Mouse (Mus musculus): ENCODE results near the gene Aldh3a2.
A peak's percentile ranks its signal among the peaks of the same experiment; 100 is the strongest.
"Not testable (repeated sequence)": the region's sequence is repeated elsewhere in the genome, so short reads cannot be mapped to it uniquely, and the experiment has no call there.

The Aldh3a2 gene

DNA sequence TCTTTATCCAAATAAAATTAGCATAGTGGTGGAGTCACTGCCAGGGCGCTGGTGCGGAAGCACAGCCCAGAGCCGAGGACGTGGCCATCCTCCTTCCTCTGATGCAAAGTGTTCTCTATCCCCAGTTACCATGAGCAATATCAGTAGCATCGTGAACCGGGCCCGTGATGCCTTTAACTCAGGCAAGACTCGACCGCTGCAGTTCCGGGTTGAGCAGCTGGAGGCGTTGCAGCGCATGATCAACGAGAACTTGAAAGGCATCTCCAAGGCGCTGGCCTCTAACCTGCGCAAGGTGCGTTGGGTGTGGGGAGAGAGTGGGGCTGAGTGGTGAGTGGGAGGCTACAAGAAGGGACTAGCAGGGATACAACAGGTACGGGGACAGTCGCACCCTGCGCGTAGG is 55.2 kb downstream of the Aldh3a2 start:
- DNase-seq (ENCODE audit: low spot score in 2 of 2) = no peak

DNA sequence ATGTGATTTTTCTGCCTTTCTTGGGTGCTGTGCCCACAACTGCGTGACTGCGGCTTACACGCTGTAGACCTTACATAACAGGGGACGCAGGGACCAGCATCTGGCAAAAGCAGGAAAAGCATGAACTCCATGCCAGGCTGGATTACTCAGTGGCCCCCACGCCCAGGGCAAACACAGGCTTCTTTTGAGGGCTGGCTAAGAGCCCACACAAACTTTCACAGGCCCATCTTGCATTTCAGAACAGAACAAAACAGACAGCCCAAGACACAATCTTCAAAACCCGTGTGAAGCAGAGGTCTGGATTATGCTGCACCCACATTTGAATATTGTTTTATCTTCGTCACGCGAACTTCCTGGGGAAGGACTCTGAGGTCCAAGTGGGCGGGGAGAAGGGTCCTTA is 58.9 kb downstream of the Aldh3a2 start:
- DNase-seq (ENCODE audit: low spot score in 2 of 2) = no peak

- no peak for DNase-seq (ENCODE audit: low spot score in 2 of 2)
Observed at GRCm38 (mm10) chr11:61207487-61208246, 59.6 kb downstream of the Aldh3a2 start, which contains the start of gene Aldh3a1. Aldh3a1 (plus strand) TSS chr11:61207537.

- DNase-seq (ENCODE audit: low spot score in 2 of 2) = no peak
Observed at GRCm38 (mm10) chr11:61206136-61206535, 61.1 kb downstream of the Aldh3a2 start.

- DNase-seq (ENCODE audit: low spot score in 2 of 2) = no peak
Observed at GRCm38 (mm10) chr11:61205167-61205950, 61.9 kb downstream of the Aldh3a2 start.

- no peak for DNase-seq (ENCODE audit: low spot score in 2 of 2)
Observed at GRCm38 (mm10) chr11:61202810-61203209, 64.5 kb downstream of the Aldh3a2 start.

- no peak for DNase-seq (ENCODE audit: low spot score in 2 of 2)
Observed at GRCm38 (mm10) chr11:61202186-61202585, 65.1 kb downstream of the Aldh3a2 start.

- DNase-seq (ENCODE audit: low spot score in 2 of 2) = no peak
Observed at GRCm38 (mm10) chr11:61199620-61200362, 67.5 kb downstream of the Aldh3a2 start.

DNA sequence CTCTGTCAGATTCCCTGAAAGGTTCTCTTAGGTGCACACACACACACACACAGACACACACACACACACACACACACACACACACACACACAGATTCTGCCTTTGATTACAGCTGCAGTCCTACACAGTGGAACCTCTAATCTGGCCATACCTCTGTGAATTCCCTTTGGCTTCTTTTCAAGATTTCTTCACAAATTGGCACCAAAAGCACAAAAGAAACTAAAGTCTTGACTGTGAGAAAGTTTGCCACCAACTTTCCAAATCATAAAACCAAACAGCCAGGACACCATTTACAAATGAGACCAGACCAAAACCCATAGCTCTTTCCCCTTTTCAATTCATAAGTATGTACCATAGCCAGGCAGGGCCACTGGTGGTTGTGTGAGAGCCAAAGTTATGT is 69.3 kb downstream of the Aldh3a2 start:
- no peak for DNase-seq (ENCODE audit: low spot score in 2 of 2)

GRCm38 (mm10) chr11:61196616-61197353 is 70.5 kb downstream of the Aldh3a2 start:
- DNase-seq (ENCODE audit: low spot score in 2 of 2) = no peak

GRCm38 (mm10) chr11:61193392-61193791 is 73.9 kb downstream of the Aldh3a2 start:
- peak; percentile 71 to 84 for DNase-seq (ENCODE audit: low spot score in 2 of 2)

DNA sequence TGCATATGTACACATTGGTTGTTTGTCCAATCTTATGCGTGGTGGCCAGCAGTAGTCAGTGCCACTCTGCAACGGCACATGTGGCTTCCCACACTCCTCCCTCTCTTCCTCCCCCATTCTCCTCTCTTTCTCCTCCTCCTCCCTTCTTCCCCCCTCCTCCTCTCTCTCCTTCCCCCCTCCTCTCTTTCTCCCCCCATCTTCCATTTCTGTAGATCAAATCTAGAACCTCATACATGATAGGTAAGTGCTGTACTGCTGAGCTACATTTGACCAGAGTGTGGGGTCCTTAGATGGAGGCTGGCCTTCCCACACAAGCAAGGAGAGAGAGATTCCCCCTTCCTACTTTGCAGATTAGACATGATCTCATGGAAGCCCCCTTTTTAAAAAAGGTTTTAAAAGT is 74.5 kb downstream of the Aldh3a2 start:
- DNase-seq (ENCODE audit: low spot score in 2 of 2) = no peak

DNA sequence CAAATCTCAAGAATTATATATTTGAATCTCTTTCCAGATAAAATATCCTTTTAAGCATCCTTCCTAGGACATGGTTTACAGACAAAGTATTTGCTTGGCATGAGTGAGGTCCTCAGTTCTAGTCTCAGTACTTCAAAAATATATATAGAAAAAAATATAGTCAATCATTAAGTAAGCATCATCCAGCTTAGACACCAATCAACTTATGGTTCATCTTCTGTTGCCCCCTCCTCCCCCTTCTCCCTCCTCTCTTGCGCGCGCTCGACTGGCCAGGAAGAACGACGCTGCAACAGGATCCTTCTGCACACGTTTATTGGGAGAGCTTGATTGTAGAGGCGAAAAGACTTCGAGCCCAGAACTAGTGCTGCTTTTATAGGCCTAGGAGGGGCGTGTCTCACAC is 75.1 kb downstream of the Aldh3a2 start:
- DNase-seq (ENCODE audit: low spot score in 2 of 2) = not testable (repeated sequence)

DNA sequence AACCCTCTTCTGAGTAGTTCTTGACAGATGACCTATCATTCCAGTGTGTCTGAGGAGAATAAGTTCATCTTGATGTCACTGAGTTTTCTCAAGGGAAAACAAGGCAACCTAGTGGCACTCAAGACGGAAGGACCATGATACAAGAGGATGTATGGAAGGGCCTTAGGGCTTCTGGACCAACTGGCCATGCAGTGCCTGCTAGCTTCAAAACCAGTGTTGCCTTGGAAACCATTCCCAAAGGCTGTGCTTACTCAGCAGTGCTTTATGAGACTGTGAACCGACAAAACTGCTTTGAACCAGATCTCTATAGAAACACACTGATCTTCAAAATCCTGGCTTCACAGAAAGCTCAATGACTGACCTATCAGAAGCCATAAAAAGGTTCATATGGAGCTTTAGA is 76.5 kb downstream of the Aldh3a2 start:
- DNase-seq (ENCODE audit: low spot score in 2 of 2) = no peak

DNA sequence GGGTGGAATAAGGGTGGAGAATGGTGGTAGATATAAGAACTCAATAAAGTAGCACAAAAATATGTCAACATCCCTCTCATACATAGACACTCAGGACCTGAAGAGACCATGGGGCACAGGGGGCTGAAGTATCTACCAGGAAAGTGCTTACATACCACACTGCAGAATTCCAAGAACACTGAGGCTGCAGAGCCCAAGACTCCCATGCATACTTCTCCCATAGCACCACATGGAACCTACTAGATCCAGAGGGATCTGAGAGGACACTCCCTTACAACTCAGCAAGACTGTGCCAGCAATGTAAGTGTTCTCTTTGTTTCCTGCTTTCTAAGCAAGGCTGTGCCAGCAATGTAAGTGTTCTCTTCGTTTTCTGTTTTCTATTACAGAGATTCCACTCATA is 83.4 kb downstream of the Aldh3a2 start:
- DNase-seq (ENCODE audit: low spot score in 2 of 2) = no peak

DNA sequence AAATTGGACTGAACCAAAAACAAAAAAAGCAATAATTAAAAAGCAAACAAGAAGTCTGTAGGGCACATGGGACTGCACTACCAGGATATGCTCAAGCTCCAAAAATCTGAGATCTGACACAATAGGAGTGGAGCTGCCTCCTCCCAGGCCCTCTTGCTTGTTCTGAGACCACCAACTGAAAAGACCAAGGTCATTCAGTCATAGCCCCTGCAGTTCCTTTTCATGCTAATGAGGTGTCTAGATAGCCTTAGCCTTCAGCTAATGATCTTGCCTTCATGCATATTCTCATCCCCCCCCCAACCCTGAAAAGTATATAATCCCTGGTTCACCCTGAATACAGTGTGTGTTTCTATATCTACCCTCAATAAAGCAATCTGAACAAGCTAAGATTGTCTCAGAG is 85.6 kb downstream of the Aldh3a2 start:
- DNase-seq (ENCODE audit: low spot score in 2 of 2) = no peak

GRCm38 (mm10) chr11:61180361-61180760 is 86.9 kb downstream of the Aldh3a2 start:
- DNase-seq (ENCODE audit: low spot score in 2 of 2) = no peak

DNA sequence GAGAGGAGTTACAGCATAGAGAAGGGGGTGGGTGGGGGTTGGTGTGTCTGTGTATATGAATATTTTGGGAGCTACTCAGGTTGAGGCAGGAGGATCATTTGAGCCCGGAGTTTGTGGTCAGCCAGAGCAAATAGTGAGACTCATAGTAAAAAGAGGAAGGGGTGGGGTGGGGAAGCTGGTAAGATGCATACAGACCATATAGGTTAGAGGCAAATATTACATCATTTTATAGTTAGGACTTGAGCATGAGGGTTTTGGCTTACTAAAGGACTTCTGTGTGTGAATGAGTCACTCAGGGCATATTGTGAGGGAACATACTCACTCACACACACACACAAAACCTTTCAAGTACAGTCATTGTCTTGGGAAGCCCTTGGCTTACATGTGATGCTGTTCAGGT is 90.9 kb downstream of the Aldh3a2 start:
- no peak for DNase-seq (ENCODE audit: low spot score in 2 of 2)

GRCm38 (mm10) chr11:61175778-61176177 is 91.5 kb downstream of the Aldh3a2 start:
- DNase-seq (ENCODE audit: low spot score in 2 of 2) = no peak

DNA sequence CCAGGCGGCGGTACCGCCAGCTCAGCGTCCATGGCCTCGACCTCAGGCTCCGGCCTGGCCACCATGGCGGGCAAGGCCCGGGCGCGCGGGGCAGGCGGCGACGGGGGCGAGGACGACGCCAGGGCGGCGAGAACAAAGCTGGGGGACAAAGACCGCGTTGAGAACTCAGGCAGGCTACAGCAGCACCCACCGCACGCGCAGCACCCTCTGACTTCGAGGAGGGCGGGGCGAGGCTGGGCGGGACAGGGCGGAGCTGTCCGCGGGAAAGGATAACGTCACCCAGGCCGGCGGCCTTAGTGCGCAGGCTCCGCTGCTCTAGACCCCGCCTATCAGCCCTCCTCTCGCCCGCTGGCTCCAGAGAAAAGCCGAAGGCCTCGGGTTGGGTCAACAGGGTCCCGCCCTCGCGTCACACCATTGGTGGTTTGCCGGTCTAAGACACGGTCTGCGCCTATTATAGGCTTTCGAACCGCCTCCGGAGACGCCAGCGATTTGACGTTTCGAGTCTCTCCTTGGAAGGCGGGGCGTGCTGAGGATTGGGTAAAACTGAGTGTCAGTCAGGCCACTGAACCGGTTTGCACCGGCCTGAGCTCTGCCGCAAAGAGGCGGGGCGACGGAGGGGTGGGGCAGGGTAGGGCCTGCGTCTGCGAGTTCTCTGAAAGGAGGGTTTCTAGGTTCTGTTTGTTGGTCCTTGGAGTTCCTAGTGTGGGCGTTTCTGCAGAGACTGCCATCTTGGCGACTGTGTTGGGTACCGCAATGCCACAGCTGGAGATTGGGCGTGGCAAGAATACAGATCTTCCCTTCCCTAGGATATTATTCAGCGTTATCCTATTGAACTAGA is 92.2 kb downstream of the Aldh3a2 start, which contains the start of gene Usp22:
TSS of gene Usp22 (minus strand) at position 235 of the 838 bp plus-strand sequence.
- peak; percentile 99 to 100 for DNase-seq (ENCODE audit: low spot score in 2 of 2)
